16 mouse cellular contexts compared by ENCODE assay signal in the genomic region with DNA sequence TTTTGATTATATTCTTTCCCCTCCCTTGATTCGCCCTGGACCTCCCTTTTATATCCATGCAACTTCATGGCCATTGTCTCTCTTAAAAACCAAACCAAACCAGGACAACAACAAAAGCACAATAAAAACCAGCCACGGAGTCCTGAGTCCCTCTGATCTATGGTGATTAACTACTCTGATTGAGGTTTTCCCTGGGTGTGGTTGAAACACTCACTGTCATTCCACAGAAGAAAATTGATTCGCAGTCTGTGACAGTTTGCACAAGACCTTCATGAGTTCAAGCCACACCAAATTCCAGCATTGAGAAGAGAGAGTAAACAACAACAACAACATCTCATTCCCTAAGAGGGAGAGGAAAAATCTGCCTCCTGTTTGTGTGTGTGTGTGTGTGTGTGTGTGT.
"Had no signal": no experiment of that assay in that cellular context is flagged by ENCODE, and none has a peak within 500 bp of the region (broad histone marks: within the 10 kb centered on the region; RNA-seq: fewer than 3 reads in every experiment).

No protein-coding gene starts in this region.

- H3K9ac ChIP-seq: liver, embryonic 13.5 days; midbrain, embryonic 12.5 days; midbrain, embryonic 15.5 days had no signal

- H3K4me1 ChIP-seq: liver, embryonic 13.5 days; midbrain, embryonic 15.5 days had no signal

- DNase-seq: kidney, postnatal 25 days; layer of hippocampus, postnatal 36 days; liver, embryonic 13.5 days; lung, adult 2 months; lung, postnatal 14 days; lung, postnatal 4 days; right cerebral cortex, postnatal 14 days; right cerebral cortex, postnatal 4 days; thymus, adult 2 months; thymus, postnatal 14 days; thymus, postnatal 4 days had no signal

- H3K4me2 ChIP-seq: liver, embryonic 13.5 days; midbrain, embryonic 12.5 days; midbrain, embryonic 15.5 days had no signal

- H3K4me3 ChIP-seq: left cerebral cortex, adult 2 months; liver, embryonic 13.5 days; midbrain, embryonic 12.5 days; midbrain, embryonic 15.5 days had no signal

- H3K27me3 ChIP-seq: liver, embryonic 13.5 days; midbrain, embryonic 12.5 days; midbrain, embryonic 15.5 days had no signal

- H3K9me3 ChIP-seq: liver, embryonic 13.5 days; midbrain, embryonic 12.5 days; midbrain, embryonic 15.5 days had no signal

- ATAC-seq: midbrain, embryonic 15.5 days had no signal

- H3K36me3 ChIP-seq: liver, embryonic 13.5 days; midbrain, embryonic 12.5 days; midbrain, embryonic 15.5 days had no signal

- H3K27ac ChIP-seq: kidney, postnatal 0 days; left cerebral cortex, adult 2 months; liver, embryonic 13.5 days; midbrain, embryonic 12.5 days; midbrain, embryonic 15.5 days; stomach, postnatal 0 days had no signal
